Mouse (Mus musculus): ENCODE data around the gene Atp2a1. TPM values are rescaled to one million over a fixed set of nuclear protein-coding genes. Genes with fewer than 3 reads are reported as not detected.

Atp2a1 gene
- total RNA-seq, 2 experiments from 2014 or later, result 0.88 to 1.2 TPM

- no peak for DNase-seq (ENCODE audit: low spot score)
- intact Hi-C loops (cut with DNase I), result no loop called here
These were observed 11.6 kb upstream of the Atp2a1 start for GRCm38 (mm10) chr7:126474486-126474955.

- intact Hi-C loops (cut with DNase I), result no loop called here
- DNase-seq (ENCODE audit: low spot score), result no peak
These were observed 10.7 kb upstream of the Atp2a1 start for GRCm38 (mm10) chr7:126473470-126474086.

GRCm38 (mm10) chr7:126472713-126473112 is 9.8 kb upstream of the Atp2a1 start:
- DNase-seq (ENCODE audit: low spot score), result no peak
- intact Hi-C loops (cut with DNase I), result no loop called here

- intact Hi-C loops (cut with DNase I), result no loop called here
- DNase-seq (ENCODE audit: low spot score), result no peak
These were observed 9.4 kb upstream of the Atp2a1 start for GRCm38 (mm10) chr7:126472306-126472705.

- DNase-seq (ENCODE audit: low spot score), result no peak
- intact Hi-C loops (cut with DNase I), result no loop called here
These were observed 8.9 kb upstream of the Atp2a1 start for GRCm38 (mm10) chr7:126471853-126472252.

GRCm38 (mm10) chr7:126471361-126471760 is 8.5 kb upstream of the Atp2a1 start:
- intact Hi-C loops (cut with DNase I), result no loop called here

GRCm38 (mm10) chr7:126470077-126470476 is 7.2 kb upstream of the Atp2a1 start:
- DNase-seq (ENCODE audit: low spot score), result no peak
- intact Hi-C loops (cut with DNase I), result no loop called here

More at GRCm38 (mm10) chr7:126471361-126471760, 8.5 kb upstream of the Atp2a1 start:
- DNase-seq (ENCODE audit: low spot score), result no peak

- intact Hi-C loops (cut with DNase I), result loop anchor here (5.0 kb wide), 1 partner anchor 71 kb away; the partner anchor contains the start of gene Nfatc2ip
- DNase-seq (ENCODE audit: low spot score), result no peak
These were observed 5.1 kb upstream of the Atp2a1 start for GRCm38 (mm10) chr7:126467834-126468627.

- no peak for DNase-seq (ENCODE audit: low spot score)
- intact Hi-C loops (cut with DNase I), result loop anchor here (5.0 kb wide), 1 partner anchor 70 kb away; the partner anchor contains the start of gene Nfatc2ip
These were observed 4.4 kb upstream of the Atp2a1 start for GRCm38 (mm10) chr7:126467271-126467670.

GRCm38 (mm10) chr7:126466707-126467106 is 3.8 kb upstream of the Atp2a1 start:
- no peak for DNase-seq (ENCODE audit: low spot score)
- intact Hi-C loops (cut with DNase I), result loop anchor here (5.0 kb wide), 1 partner anchor 69 kb away; the partner anchor contains the start of gene Nfatc2ip

- intact Hi-C loops (cut with DNase I), result loop anchor here (5.0 kb wide), 1 partner anchor 69 kb away; the partner anchor contains the start of gene Nfatc2ip
- DNase-seq (ENCODE audit: low spot score), result no peak
These were observed 3.2 kb upstream of the Atp2a1 start for GRCm38 (mm10) chr7:126466116-126466515.

- DNase-seq (ENCODE audit: low spot score), result no peak
- intact Hi-C loops (cut with DNase I), result loop anchor here (5.0 kb wide), 1 partner anchor 68 kb away; the partner anchor contains the start of gene Nfatc2ip
These were observed 2.5 kb upstream of the Atp2a1 start for GRCm38 (mm10) chr7:126465246-126466030.

- intact Hi-C loops (cut with DNase I), result loop anchor here (5.0 kb wide), 1 partner anchor 68 kb away; the partner anchor contains the start of gene Nfatc2ip
- no peak for DNase-seq (ENCODE audit: low spot score)
These were observed 1.9 kb upstream of the Atp2a1 start for GRCm38 (mm10) chr7:126464836-126465235.

- intact Hi-C loops (cut with DNase I), result no loop called here
- no peak for DNase-seq (ENCODE audit: low spot score)
These were observed 1.2 kb upstream of the Atp2a1 start for GRCm38 (mm10) chr7:126464121-126464520.

- intact Hi-C loops (cut with DNase I), result no loop called here
- DNase-seq (ENCODE audit: low spot score), result no peak
These were observed 639 bp upstream of the Atp2a1 start for GRCm38 (mm10) chr7:126463547-126463946.

GRCm38 (mm10) chr7:126461626-126462025 is 1.3 kb downstream of the Atp2a1 start:
- no peak for DNase-seq (ENCODE audit: low spot score)
- intact Hi-C loops (cut with DNase I), result no loop called here

GRCm38 (mm10) chr7:126460623-126461399 is 2.1 kb downstream of the Atp2a1 start:
- no peak for DNase-seq (ENCODE audit: low spot score)
- intact Hi-C loops (cut with DNase I), result no loop called here

GRCm38 (mm10) chr7:126458844-126459618 is 3.9 kb downstream of the Atp2a1 start:
- no peak for DNase-seq (ENCODE audit: low spot score)
- intact Hi-C loops (cut with DNase I), result no loop called here

GRCm38 (mm10) chr7:126458225-126458624 is 4.7 kb downstream of the Atp2a1 start:
- intact Hi-C loops (cut with DNase I), result no loop called here
- no peak for DNase-seq (ENCODE audit: low spot score)

All from heart, postnatal 25 days (tissue).